Mouse (Mus musculus): ENCODE results near the gene Hbb-bs. TPM values are rescaled to one million over a fixed set of nuclear protein-coding genes. Genes with fewer than 3 reads are reported as not detected.
A peak's percentile ranks its signal among the peaks of the same experiment; 100 is the strongest.
"Not testable (repeated sequence)": the region's sequence is repeated elsewhere in the genome, so short reads cannot be mapped to it uniquely, and the experiment has no call there.

Hbb-bs gene
- total RNA-seq, 2 experiments from 2014 or later, result 71.1 to 106 TPM

DNA sequence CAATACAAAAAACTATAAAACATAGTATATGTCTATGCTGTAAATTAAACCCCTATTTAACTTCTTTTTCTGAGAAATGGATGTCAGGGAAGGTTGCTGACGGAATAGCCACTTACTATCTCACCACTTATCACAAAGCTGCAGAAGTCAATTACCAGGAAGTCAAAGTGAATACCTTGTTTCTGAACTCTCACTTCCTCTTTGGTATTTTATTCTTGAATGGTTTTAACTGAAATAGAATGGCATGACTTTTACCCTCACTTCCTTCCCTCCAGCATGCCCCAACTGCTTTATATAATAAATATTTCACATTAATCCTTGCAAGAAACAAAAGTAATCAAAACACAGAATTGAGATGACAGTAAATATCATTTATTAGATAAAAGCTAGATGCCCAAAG, 15.7 kb downstream of the Hbb-bs start:
- peak; percentile 56 for ATAC-seq (ENCODE audit: poor library complexity, severe bottlenecking)

DNA sequence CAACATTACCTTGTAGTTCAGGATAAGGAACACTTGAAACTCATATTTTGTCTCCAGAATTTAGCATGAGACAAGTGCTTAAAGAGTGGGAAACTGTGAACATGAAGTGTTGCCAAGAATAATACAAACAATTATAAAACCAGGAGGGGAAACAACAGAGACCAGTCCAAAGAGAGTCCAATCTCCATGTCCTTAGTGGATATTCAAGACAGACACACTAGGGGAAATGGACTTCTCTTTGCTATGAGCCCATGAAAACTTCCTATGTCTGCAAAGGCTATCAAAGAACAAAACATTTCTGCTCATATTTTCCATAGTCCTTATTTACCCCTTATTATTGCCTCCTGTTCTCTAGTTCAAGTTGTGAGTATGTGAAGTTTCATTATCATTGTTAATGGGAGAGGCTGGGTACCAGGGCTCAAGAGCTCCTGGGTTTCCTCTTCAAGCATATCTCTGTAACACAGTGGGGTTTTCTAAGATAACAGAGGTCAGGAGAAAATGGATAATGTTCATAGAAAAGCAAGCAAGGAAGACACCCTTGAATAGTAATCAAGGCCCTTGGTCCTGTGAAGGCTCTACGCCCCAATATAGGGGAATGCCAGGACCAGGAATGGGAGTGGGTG, 16.6 kb downstream of the Hbb-bs start:
- ATAC-seq (ENCODE audit: poor library complexity, severe bottlenecking), result no peak

DNA sequence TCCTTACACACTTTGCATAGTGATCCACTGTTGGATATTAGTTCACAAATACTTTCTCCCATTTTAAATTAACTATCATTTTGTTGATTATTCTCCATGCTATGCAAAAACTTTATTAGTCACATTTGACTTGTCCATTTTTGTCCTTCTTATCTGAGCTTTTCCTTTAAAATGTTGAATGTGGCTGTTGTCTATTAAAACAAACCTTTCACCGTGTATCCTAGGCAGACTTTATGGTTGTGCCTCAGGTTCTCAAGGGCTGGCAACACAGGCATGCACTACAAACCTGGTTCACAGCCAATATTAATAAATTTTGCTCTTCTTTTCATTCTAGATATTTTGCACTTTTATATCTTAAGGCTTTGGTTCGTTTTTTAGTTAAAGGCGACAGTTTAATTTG, 17.1 kb downstream of the Hbb-bs start:
- ATAC-seq (ENCODE audit: poor library complexity, severe bottlenecking), result no peak

DNA sequence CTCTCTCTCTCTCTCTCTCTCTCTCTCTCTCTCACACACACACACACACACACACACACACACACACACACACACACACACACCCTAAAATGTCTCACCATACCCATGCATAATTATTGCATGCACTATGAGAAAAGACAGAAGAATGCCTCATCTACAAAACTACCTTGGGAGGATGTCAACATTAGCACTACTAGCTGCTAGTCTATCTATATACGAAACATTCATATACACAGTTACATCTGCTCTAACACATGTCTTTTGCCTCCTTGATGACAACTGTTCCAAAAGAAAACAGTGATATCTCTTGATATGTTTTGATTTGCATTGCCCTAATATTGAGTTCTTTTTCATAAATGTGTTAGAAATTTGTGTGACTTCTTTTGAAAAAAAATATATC, 17.6 kb downstream of the Hbb-bs start:
- no peak for ATAC-seq (ENCODE audit: poor library complexity, severe bottlenecking)

DNA sequence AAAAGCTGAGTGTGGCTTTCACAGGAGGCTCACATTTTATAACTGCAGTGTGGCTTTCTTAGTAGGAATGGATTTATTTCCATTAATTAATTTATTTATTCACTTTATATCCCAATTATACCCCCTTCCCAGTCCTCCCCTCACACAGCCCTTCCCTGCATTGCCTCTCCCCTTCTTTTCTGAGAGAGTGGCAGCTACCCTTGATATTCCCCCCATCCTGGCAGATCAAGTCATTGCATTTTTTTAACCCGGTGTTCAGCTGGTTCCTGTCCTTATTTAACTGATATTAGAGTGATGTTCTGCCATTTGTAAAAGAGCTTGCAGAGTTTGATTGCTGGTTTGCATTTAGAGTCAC, 18.1 kb downstream of the Hbb-bs start:
- ATAC-seq (ENCODE audit: poor library complexity, severe bottlenecking), result no peak

DNA sequence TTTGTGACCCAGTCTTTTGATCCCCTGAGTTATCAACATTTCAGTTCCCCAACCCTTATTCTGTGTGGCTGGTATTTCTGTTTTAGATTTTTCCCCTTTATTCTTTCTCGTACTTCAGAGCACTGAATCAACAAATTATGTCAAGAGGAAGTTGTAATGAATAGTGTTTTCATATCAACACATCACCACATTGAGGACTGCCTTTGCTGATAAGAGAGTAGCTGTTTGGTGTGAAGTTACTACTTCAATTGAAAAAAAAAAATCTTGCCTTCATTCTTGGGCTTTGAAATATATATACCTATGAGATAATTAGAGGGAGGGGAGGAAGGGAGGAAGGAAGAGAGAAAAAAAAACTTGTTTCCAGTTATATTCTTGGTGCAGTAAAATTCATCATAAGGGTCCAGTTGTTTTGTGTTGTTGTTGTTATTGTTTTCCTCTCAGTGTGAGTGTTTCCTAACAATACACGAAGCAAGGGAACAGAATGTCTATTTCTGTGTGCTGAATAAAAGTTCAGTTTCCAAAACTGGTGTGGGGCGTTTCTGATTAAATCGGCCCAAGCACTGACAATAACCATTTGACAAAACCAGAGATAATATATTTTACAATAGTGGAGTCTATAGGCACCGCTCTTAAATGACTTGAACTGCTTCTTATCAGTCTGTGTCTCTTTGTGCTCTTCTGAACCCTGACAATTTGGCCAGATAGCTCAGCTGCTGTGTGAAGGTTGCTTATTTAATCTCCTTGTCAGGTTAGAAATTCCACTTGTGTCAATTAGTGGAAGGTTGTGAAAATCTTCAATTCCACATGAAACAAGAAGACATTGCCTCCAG, 18.7 kb downstream of the Hbb-bs start:
- ATAC-seq (ENCODE audit: poor library complexity, severe bottlenecking), result no peak

DNA sequence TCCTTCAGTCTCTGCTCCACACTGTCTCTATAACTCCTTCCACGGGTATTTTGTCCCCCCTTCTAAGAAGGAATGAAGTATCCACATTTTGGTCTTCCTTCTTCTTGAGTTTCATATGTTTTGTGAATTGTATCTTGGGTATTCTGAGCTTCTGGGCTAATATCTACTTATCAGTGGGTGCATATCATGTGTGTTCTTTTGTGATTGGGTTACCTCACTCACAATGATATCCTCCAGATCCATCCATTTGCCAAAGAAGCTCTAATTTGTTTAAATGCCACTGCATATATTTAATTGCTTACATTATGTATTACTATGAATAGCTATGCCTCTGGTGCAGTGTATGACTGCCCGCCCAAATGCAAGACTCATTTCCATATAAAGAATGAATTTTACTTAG, 19.8 kb downstream of the Hbb-bs start:
- ATAC-seq (ENCODE audit: poor library complexity, severe bottlenecking), result not testable (repeated sequence)

DNA sequence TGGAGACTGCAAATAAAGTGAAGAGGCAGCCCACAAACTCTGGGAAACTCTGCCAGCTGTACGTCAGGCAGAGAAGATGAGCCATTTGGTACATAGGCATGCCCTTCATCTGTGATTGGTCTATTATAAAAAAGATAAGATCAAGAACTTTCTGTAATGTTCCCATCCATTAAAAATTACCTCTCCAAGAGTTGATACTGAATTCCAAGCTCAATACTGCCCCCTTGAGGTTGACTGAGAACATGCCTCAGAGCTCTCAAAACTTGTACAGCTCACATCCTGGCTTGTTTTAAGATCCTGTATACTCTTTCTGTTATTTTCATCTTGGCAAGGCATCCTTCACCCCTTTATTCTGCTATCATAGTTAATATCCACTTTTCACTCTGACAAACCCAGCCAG, 21.0 kb downstream of the Hbb-bs start:
- ATAC-seq (ENCODE audit: poor library complexity, severe bottlenecking), result peak; percentile 82

DNA sequence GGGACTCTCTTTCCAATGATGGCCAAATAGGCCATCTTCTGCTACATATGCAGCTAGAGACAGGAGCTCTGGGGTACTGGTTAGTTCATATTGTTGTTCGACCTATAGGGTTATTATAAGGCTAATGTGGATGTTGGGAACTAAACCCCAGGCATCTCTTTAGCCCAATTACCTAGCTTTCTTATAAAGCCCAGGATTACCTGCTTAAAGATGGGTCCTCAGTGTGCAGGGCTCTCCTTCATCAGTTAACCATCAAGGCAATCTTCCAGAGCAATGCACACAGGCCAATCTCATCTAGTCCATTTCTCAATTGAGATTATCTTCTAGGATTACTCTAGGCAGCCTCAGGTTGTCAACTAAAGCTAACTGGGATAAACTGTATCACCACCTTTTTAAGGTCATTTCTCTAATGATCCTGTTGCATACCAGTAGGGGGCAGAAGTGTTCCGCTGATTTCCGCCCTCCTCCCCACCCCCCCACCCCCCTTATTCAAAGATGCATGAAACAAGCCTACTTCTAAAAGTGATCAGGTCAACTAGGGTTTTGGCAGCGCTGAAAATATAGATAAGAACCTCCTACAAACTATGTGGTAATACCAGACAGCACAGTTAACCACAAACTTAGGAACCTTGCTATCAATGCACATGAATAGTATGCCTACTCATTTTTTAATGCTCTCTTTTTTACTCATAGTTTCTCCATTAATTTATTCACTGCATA, 35.1 kb downstream of the Hbb-bs start:
- peak; percentile 72 for ATAC-seq (ENCODE audit: poor library complexity, severe bottlenecking)

DNA sequence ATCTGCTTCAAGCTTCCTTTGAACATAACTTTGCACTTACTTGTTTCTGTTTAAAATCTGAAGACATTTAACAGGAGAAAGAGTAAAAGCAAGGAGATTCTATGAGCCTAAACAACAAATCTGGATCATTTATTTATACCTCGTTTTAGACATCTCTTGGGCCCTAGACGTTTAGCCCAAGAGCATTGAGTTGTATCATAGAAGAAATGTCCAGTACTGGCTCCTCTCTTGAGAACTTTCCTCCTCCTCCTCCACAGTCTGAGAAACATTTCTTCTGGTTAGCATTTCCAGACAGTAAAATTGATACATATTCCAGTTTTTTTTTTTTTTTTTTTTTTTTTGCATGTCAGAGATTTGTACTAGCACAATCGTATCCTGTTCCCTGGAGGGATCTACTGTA, 36.2 kb downstream of the Hbb-bs start, which contains the start of gene Olfr67:
TSS of gene Olfr67 (minus strand) at position 101 of the 400 bp plus-strand sequence.
- no peak for ATAC-seq (ENCODE audit: poor library complexity, severe bottlenecking)

DNA sequence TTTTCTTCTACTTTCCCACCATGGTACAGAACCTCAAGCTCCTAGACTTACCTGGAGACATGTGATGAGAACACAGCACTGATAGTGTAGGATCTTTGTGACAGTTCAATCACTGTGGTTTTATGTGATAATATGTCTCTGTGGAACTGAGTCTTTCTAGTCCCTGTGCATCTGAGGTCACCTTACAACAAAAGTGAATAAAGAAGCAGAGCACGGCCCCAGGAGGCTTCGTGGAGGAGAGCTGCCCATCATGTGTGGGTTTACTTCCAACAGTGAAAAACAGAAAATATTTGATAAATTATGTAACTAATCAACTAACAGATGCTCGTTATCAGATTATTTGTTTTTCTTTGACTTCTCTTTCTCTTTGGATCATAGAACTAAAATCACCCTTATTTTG, 48.3 kb downstream of the Hbb-bs start, which contains the start of gene Olfr68:
TSS of gene Olfr68 (minus strand) at position 101 of the 400 bp plus-strand sequence.
- no peak for ATAC-seq (ENCODE audit: poor library complexity, severe bottlenecking)

DNA sequence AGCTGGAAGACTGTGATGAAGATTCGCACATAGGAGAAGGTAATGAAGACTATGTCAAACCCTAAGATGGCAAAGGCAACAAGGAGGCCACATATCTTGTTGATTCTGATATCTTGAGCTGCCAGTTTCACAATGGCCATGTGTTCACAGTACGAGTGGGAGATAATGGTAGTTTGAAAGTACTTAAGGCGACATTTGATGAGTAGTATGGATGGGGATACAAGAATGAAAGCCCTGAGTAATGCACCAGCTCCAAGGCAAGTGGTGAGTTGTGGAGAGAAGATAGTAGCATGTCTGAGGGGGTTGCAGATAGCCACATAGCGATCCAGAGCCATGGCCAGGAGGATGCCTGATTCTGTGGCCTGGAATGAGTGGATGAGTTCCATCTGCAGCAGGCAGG, 50.2 kb downstream of the Hbb-bs start:
- ATAC-seq (ENCODE audit: poor library complexity, severe bottlenecking), result not testable (repeated sequence)

Other genes starting within 250 kb of the Hbb-bs start
Only the 30 nearest of the 32 such genes appear.
- not detected in 2 replicates for gene Olfr619, start 227.5 kb downstream of the Hbb-bs start, total RNA-seq (2015)
- not detected in 2 replicates for gene Olfr619, start 227.5 kb downstream of the Hbb-bs start, total RNA-seq (2017)
- not detected in 2 replicates for gene Olfr620, start 215.6 kb downstream of the Hbb-bs start, total RNA-seq (2015)
- gene Olfr620, start 215.6 kb downstream of the Hbb-bs start, total RNA-seq (2017), result not detected in 2 replicates
- not detected in 2 replicates for gene Olfr622, start 185.4 kb downstream of the Hbb-bs start, total RNA-seq (2015)
- gene Olfr622, start 185.4 kb downstream of the Hbb-bs start, total RNA-seq (2017), result not detected in 2 replicates
- gene Olfr623, start 164.4 kb downstream of the Hbb-bs start, total RNA-seq (2015), result not detected in 2 replicates
- not detected in 2 replicates for gene Olfr623, start 164.4 kb downstream of the Hbb-bs start, total RNA-seq (2017)
- 0.05 TPM in 1 of 2 replicates, not detected in the other for gene Olfr624, start 156.9 kb downstream of the Hbb-bs start, total RNA-seq (2015)
- gene Olfr624, start 156.9 kb downstream of the Hbb-bs start, total RNA-seq (2017), result 0.15 TPM in 1 of 2 replicates, not detected in the other
- gene Olfr625-ps1, start 145.4 kb downstream of the Hbb-bs start, total RNA-seq (2015), result not detected in 2 replicates
- not detected in 2 replicates for gene Olfr625-ps1, start 145.4 kb downstream of the Hbb-bs start, total RNA-seq (2017)
- gene Olfr243, start 113.4 kb downstream of the Hbb-bs start, total RNA-seq (2015), result not detected in 2 replicates
- not detected in 2 replicates for gene Olfr243, start 113.4 kb downstream of the Hbb-bs start, total RNA-seq (2017)
- not detected in 2 replicates for gene Olfr628, start 97.7 kb downstream of the Hbb-bs start, total RNA-seq (2015)
- not detected in 2 replicates for gene Olfr628, start 97.7 kb downstream of the Hbb-bs start, total RNA-seq (2017)
- gene Olfr629, start 83.2 kb downstream of the Hbb-bs start, total RNA-seq (2015), result not detected in 2 replicates
- not detected in 2 replicates for gene Olfr629, start 83.2 kb downstream of the Hbb-bs start, total RNA-seq (2017)
- not detected in 2 replicates for gene Olfr630, start 70.8 kb downstream of the Hbb-bs start, total RNA-seq (2015)
- gene Olfr630, start 70.8 kb downstream of the Hbb-bs start, total RNA-seq (2017), result not detected in 2 replicates
- gene Olfr69, start 56.5 kb downstream of the Hbb-bs start, total RNA-seq (2015), result not detected in 2 replicates
- not detected in 2 replicates for gene Olfr69, start 56.5 kb downstream of the Hbb-bs start, total RNA-seq (2017)
- gene Olfr68, start 48.4 kb downstream of the Hbb-bs start, total RNA-seq (2015), result not detected in 2 replicates
- not detected in 2 replicates for gene Olfr68, start 48.4 kb downstream of the Hbb-bs start, total RNA-seq (2017)
- not detected in 2 replicates for gene Olfr67, start 36.3 kb downstream of the Hbb-bs start, total RNA-seq (2015)
- not detected in 2 replicates for gene Olfr67, start 36.3 kb downstream of the Hbb-bs start, total RNA-seq (2017)
- gene Hbb-bt, start 14.1 kb downstream of the Hbb-bs start, total RNA-seq (2015), result 43.0 and 130 TPM in 2 replicates
- gene Hbb-bt, start 14.1 kb downstream of the Hbb-bs start, total RNA-seq (2017), result 14.3 and 23.0 TPM in 2 replicates
- not detected in 2 replicates for gene Hbb-bh2, start 12.4 kb upstream of the Hbb-bs start, total RNA-seq (2015)
- gene Hbb-bh2, start 12.4 kb upstream of the Hbb-bs start, total RNA-seq (2017), result not detected in 2 replicates
- not detected in 2 replicates for gene Hbb-bh1, start 15.1 kb upstream of the Hbb-bs start, total RNA-seq (2015)
- not detected in 2 replicates for gene Hbb-bh1, start 15.1 kb upstream of the Hbb-bs start, total RNA-seq (2017)
- not detected in 2 replicates for gene Hbb-y, start 25.1 kb upstream of the Hbb-bs start, total RNA-seq (2015)
- not detected in 2 replicates for gene Hbb-y, start 25.1 kb upstream of the Hbb-bs start, total RNA-seq (2017)
- not detected in 2 replicates for gene Olfr66, start 58.2 kb upstream of the Hbb-bs start, total RNA-seq (2015)
- not detected in 2 replicates for gene Olfr66, start 58.2 kb upstream of the Hbb-bs start, total RNA-seq (2017)
- gene Olfr64, start 66.4 kb upstream of the Hbb-bs start, total RNA-seq (2015), result not detected in 2 replicates
- gene Olfr64, start 66.4 kb upstream of the Hbb-bs start, total RNA-seq (2017), result not detected in 2 replicates
- not detected in 2 replicates for gene Olfr65, start 75.4 kb upstream of the Hbb-bs start, total RNA-seq (2015)
- gene Olfr65, start 75.4 kb upstream of the Hbb-bs start, total RNA-seq (2017), result not detected in 2 replicates
- not detected in 2 replicates for gene Olfr631, start 100.7 kb upstream of the Hbb-bs start, total RNA-seq (2015)
- gene Olfr631, start 100.7 kb upstream of the Hbb-bs start, total RNA-seq (2017), result not detected in 2 replicates
- not detected in 2 replicates for gene Olfr632, start 106.3 kb upstream of the Hbb-bs start, total RNA-seq (2015)
- gene Olfr632, start 106.3 kb upstream of the Hbb-bs start, total RNA-seq (2017), result not detected in 2 replicates
- gene Olfr633, start 116.3 kb upstream of the Hbb-bs start, total RNA-seq (2015), result not detected in 2 replicates
- gene Olfr633, start 116.3 kb upstream of the Hbb-bs start, total RNA-seq (2017), result not detected in 2 replicates
- not detected in 2 replicates for gene Olfr635, start 143.1 kb upstream of the Hbb-bs start, total RNA-seq (2015)
- not detected in 2 replicates for gene Olfr635, start 143.1 kb upstream of the Hbb-bs start, total RNA-seq (2017)
- gene Olfr638, start 170.7 kb upstream of the Hbb-bs start, total RNA-seq (2015), result not detected in 2 replicates
- not detected in 2 replicates for gene Olfr638, start 170.7 kb upstream of the Hbb-bs start, total RNA-seq (2017)
- not detected in 2 replicates for gene Olfr639, start 189.2 kb upstream of the Hbb-bs start, total RNA-seq (2015)
- not detected in 2 replicates for gene Olfr639, start 189.2 kb upstream of the Hbb-bs start, total RNA-seq (2017)
- not detected in 2 replicates for gene Olfr640, start 197.5 kb upstream of the Hbb-bs start, total RNA-seq (2015)
- not detected in 2 replicates for gene Olfr640, start 197.5 kb upstream of the Hbb-bs start, total RNA-seq (2017)
- gene Olfr641, start 207.3 kb upstream of the Hbb-bs start, total RNA-seq (2015), result not detected in 2 replicates
- not detected in 2 replicates for gene Olfr641, start 207.3 kb upstream of the Hbb-bs start, total RNA-seq (2017)
- not detected in 2 replicates for gene Olfr642, start 224.6 kb upstream of the Hbb-bs start, total RNA-seq (2015)
- gene Olfr642, start 224.6 kb upstream of the Hbb-bs start, total RNA-seq (2017), result not detected in 2 replicates
- gene 4930516K23Rik, start 233.3 kb upstream of the Hbb-bs start, total RNA-seq (2015), result not detected in 2 replicates
- 0.55 TPM in 1 of 2 replicates, not detected in the other for gene 4930516K23Rik, start 233.3 kb upstream of the Hbb-bs start, total RNA-seq (2017)

Data from megakaryocyte, adult 5-6 weeks (primary cell).